Mouse (Mus musculus) heart, adult 8-10 months (tissue): ENCODE measurements at regions not wholly inside any gene's neighbourhood (a gene's known extent, or its start where the extent isn't known, plus 50 kb on each side); places are given as distances from the start of the nearest gene placed in this dataset.

Experiments
- DNase-seq: peaks from one replicate; pipeline ENCODE4 v3.0.0; 2022; ENCODE audit warnings: low spot score

- no peak for DNase-seq
These were observed 99.9 kb upstream of the Tcf21 start for GRCm38 (mm10) chr10:22919869-22920268.

- no peak for DNase-seq
These were observed 97.8 kb upstream of the Tcf21 start for GRCm38 (mm10) chr10:22917797-22918196.

- DNase-seq: no peak
These were observed 96.0 kb upstream of the Tcf21 start for GRCm38 (mm10) chr10:22915785-22916514.

- no peak for DNase-seq
These were observed 93.1 kb upstream of the Tcf21 start for GRCm38 (mm10) chr10:22913112-22913511.

- no peak for DNase-seq
These were observed 88.7 kb upstream of the Tcf21 start for GRCm38 (mm10) chr10:22908640-22909039.

GRCm38 (mm10) chr10:22905281-22905680, 85.3 kb upstream of the Tcf21 start:
- DNase-seq: no peak

GRCm38 (mm10) chr10:22893442-22893985, 73.5 kb upstream of the Tcf21 start:
- DNase-seq: no peak

- DNase-seq: peak; percentile 53
These were observed 67.5 kb upstream of the Tcf21 start for GRCm38 (mm10) chr10:22887451-22887850.

- DNase-seq: no peak
These were observed 59.7 kb upstream of the Tcf21 start for GRCm38 (mm10) chr10:22879714-22880113.

GRCm38 (mm10) chr10:22877536-22878130, 57.7 kb upstream of the Tcf21 start:
- no peak for DNase-seq

GRCm38 (mm10) chr10:22877028-22877427, 57.1 kb upstream of the Tcf21 start:
- DNase-seq: no peak

- DNase-seq: peak; percentile 24
These were observed 55.7 kb upstream of the Tcf21 start for GRCm38 (mm10) chr10:22875675-22876074.

- DNase-seq: peak; percentile 60
These were observed 55.2 kb upstream of the Tcf21 start for GRCm38 (mm10) chr10:22875181-22875580.
